Mouse (Mus musculus): ENCODE data around the gene Cnot6.

- TF ChIP-seq POLR2A (IDR thresholded peaks at IDR 0.05; ENCODE audit: extremely low read depth, insufficient read depth, low read length) (no peak), CTCF (IDR thresholded peaks at IDR 0.05; ENCODE audit: extremely low read depth, insufficient read depth, low read length) (no peak)
Measured at GRCm38 (mm10) chr11:49711981-49712554, 455 bp downstream of the Cnot6 start.
